Mouse (Mus musculus) spleen, embryonic (tissue): ENCODE measurements around the gene Itgad.

ENCODE experiments used
- CTCF ChIA-PET: fragments of 350-600 bp; sonication (Branson Sonifier 250); formaldehyde crosslinking; loops from one replicate; lab custom pipeline; 2022; lab: Charles Lee

The Itgad gene

DNA sequence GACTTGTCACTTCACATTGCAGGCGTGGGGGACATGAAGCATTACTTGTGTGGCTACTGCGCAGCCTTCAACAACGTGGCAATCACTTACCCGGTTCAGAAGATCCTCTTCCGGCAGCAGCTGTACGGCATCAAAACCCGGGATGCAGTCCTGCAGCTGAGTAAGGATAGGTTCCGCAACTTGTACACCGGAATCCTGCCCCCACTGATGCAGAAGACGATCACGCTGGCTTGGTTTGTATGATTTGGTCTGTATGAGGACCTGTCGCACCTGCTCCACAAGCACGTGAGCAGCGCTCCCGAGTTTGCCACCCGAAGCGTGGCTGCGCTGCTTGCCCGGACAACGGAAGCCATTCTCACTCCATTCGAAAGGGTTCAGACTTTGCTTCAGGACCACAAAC, at the start of gene Itgad:
TSS of gene Itgad (plus strand) at position 301 of the 400 bp plus-strand sequence.
- CTCF ChIA-PET = no interaction called here

DNA sequence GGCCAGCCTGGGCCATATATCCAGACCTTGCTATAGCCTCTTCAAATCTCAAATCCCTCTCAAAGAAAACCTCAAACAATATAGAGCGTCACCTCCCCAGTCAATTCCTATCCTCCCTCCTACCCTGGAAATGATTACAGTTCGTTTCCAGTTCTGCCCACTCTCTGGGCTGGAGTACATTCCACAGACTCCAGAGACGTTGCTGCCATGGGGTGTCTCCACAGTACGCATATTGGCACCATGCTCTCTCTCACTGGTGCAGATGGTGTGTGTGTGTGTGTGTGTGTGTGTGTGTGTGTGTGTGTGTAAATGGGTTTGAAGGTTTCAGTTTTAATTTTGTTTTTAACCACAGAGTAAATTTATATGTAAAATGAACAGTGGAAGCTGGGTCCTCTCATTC, 48.9 kb upstream of the Itgad start:
- CTCF ChIA-PET = interaction anchor here (0.7 kb wide), 1 partner anchor 22 kb away, joined by 7 read pairs; no protein-coding TSS in a partner anchor

GRCm38 (mm10) chr7:128107462-128107861, 46.7 kb upstream of the Itgad start:
- CTCF ChIA-PET = interaction anchor here (0.7 kb wide), 1 partner anchor 554 kb away, joined by 5 read pairs; no protein-coding TSS in a partner anchor

- CTCF ChIA-PET = interaction anchor here (0.7 kb wide), 1 partner anchor 56 kb away, joined by 3 read pairs; no protein-coding TSS in a partner anchor
Observed at GRCm38 (mm10) chr7:128110314-128110713, 43.9 kb upstream of the Itgad start.

DNA sequence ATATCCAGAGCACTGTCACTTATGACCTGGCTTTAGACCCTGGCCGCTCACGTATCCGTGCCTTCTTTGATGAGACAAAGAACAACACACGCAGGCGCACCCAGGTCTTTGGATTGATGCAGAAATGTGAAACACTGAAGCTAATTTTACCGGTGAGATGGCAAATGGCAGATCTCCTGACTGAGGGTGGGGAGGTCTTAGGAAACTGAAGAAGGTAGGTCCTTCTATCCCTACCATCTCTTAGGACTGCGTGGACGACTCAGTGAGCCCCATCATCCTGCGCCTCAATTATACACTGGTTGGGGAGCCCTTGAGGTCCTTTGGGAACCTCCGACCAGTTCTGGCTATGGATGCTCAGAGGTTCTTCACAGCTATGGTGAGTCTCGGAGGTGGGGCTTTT, 42.0 kb upstream of the Itgad start:
- CTCF ChIA-PET = no interaction called here

DNA sequence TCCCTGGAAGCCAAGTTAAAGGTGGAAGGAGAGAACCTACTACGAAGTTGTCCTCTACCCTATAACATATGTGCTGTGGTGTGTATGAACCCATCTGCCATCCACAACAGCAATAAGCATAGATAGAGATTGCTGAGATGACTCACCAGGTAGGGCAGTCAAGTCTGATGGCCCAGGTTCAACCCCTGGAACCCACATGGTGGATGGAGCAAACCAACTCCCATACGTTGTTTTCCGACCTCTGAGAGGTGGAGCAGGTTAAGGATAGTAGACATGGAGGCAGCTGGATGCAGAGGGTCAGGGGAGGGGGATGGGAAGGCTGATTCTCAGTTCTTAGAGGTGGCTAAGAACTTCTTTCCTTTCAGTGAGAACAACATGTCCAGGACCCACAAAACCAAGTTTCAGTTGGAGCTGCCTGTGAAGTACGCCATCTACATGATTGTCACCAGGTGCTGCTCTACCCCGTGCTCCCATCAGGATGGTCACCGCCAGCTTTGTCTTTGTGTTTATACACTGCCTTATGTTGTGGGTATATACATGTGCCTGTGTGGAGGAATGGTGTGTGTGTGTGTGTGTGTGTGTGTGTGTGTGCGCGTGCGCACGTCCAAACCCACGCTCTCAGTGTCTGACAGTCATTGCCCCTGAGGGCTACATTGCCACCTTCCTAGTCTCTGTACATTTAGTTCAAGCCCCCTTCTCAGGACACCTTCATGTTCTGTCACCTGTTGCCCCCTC, 39.6 kb upstream of the Itgad start:
- CTCF ChIA-PET = no interaction called here

- CTCF ChIA-PET = interaction anchor here (0.7 kb wide), 2 partner anchors 24 to 57 kb away, joined by 6 read pairs; no protein-coding TSS in a partner anchor
Observed at GRCm38 (mm10) chr7:128115211-128115958, 38.8 kb upstream of the Itgad start.

GRCm38 (mm10) chr7:128116396-128116795, 37.8 kb upstream of the Itgad start:
- CTCF ChIA-PET = no interaction called here

- CTCF ChIA-PET = no interaction called here
Observed at GRCm38 (mm10) chr7:128119726-128120490, 34.3 kb upstream of the Itgad start.

DNA sequence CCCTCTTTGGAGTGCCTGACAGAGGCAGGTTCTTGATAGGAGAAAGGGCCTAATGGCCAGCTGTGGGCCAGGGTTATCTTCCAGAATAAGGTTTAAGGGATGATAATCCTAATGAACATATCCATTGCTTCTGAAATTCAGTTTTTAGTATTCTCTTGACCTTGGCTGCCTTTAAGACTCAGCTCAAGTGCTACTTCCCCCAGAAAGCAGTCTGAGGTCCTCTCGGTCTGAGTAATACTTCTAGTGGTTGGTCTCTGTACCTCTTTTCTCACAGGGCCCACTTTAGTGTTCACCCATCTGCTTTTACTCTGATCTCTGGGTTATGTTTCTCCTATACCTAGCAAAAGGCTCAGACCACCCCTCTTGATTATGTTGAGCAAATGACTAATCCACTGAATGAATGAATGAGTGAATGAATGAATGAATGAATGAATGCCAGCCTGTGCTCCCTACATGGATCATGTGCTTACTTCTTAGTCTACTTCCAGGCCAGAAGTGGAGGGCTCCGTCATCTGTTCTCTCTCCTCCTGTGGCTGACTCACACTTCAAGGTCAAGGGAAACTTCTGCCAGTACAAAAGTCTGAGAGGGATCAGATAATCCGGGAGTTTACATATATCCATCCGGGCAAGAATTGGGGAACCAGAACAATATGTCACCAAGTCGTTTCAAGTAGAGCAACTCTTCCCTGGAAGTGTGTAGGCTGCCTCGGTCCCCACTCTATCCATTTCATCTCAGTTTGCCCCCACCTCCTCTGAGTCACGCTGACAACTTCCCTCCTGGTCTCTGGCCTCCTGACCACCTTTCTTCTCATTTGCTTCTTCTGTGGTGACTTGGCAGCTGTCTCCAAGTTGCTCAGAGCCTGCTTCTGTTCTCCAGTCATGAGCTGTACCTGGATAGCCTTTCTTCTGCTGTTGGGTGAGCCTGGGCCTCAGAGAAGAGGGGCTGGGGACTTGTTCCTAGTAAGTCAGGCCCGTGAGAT, 25.1 kb upstream of the Itgad start, which contains the start of gene Itgax:
TSS of gene Itgax (plus strand) at position 807 of the 980 bp plus-strand sequence.
- CTCF ChIA-PET = no interaction called here

- CTCF ChIA-PET = interaction anchor here (0.6 kb wide), 1 partner anchor 63 kb away, joined by 12 read pairs; no protein-coding TSS in a partner anchor
Observed at GRCm38 (mm10) chr7:128132148-128132547, 22.0 kb upstream of the Itgad start.

- CTCF ChIA-PET = interaction anchor here (0.6 kb wide), 1 partner anchor 61 kb away, joined by 9 read pairs; no protein-coding TSS in a partner anchor
Observed at GRCm38 (mm10) chr7:128133596-128133995, 20.6 kb upstream of the Itgad start.

DNA sequence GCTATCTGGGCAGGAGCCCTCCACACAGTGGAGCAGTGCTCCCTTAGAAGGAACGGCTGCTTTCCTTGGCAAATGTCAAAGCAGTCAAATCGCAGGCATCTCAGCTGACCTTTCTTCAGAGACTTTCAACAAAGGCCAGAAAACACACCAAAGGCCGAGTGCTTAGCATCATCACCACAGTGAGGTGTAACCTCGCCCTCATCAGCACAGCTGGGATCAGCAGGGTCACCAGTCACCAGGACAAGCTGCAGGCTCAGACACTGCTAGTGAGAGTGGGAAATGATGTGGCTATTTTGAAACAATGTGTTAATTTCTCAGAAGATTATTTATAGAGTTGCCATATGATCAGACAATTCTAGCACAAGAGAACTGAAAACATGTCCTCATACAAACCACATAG, 17.2 kb upstream of the Itgad start:
- CTCF ChIA-PET = no interaction called here

GRCm38 (mm10) chr7:128139611-128140010, 14.6 kb upstream of the Itgad start:
- CTCF ChIA-PET = interaction anchor here (0.6 kb wide), 1 partner anchor 24 kb away, joined by 6 read pairs; no protein-coding TSS in a partner anchor

- CTCF ChIA-PET = no interaction called here
Observed at GRCm38 (mm10) chr7:128150970-128151369, 3.2 kb upstream of the Itgad start.

DNA sequence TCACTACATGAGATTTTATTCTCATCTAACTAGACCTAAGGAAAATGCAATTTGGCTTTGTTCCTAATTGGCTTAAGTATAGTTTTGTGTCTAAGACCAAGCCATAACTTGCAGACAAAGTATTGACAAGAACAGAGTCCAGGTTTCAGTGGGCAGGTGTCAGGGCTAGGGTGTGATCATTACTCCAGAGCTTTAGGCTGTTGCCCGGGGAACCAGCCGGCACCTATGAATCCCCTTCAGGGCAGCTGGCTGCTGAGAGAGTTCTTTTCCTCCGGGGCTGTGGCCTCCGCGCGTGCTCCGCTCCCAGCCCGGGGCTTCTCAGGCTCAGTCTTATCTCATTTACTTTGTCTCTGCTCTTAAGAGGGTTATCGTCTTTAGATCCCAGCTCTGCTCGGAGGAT, 748 bp downstream of the Itgad start:
- CTCF ChIA-PET = no interaction called here

GRCm38 (mm10) chr7:128158688-128159354, 4.6 kb downstream of the Itgad start:
- CTCF ChIA-PET = interaction anchor here (0.8 kb wide), 1 partner anchor 438 kb away, joined by 3 read pairs; no protein-coding TSS in a partner anchor

GRCm38 (mm10) chr7:128164001-128164400, 9.8 kb downstream of the Itgad start:
- CTCF ChIA-PET = interaction anchor here (0.6 kb wide), 1 partner anchor 16 kb away, joined by 3 read pairs; no protein-coding TSS in a partner anchor

DNA sequence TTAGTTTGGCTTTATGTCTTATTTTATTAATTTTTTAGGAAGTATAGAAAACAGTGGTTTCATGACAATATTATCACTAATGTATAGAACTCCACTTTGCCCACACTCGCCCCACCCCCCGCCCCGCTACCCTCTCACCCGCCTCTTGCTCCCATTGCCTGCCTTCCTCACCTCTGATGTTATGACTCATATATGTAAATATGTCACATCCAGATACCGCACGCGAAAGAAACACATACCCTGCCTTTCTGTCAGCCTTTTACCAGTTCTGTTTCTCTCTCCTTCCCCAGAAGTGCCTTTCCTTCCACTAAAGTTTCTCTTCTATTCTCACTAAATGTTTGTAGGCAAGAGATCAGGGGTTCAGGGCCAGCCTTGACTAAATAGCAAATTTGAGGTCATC, 12.2 kb downstream of the Itgad start:
- CTCF ChIA-PET = interaction anchor here (1.0 kb wide), 1 partner anchor 26 kb away, joined by 14 read pairs; no protein-coding TSS in a partner anchor
